Comparison of ENCODE assay signal across 25 mouse cellular contexts in the genomic region with DNA sequence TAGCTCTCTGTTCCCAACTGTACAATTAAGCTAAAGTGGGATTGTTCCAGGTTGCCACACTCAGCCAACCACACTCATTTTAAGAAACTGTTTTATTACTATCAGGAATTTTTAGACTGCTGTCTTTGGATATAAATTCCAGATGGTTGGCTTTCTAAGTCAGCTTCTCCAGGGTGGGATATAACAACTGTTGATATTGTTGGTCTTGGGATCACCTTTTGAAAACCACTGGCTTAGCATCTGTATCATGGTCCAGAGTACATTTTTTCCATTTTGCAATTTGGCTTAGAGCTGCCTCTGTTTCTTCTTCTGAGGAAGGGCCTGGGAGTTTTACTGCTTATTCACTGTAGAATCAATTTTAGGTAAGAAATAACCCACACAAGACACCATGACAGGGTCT.
"Had no signal": no experiment of that assay in that cellular context is flagged by ENCODE, and none has a peak within 500 bp of the region (broad histone marks: within the 10 kb centered on the region; RNA-seq: fewer than 3 reads in every experiment).

No protein-coding gene starts in this region.

- H3K27me3 ChIP-seq: heart, embryonic 13.5 days; heart, embryonic 15.5 days; hindbrain, embryonic 12.5 days; intestine, embryonic 15.5 days; liver, embryonic 13.5 days; liver, embryonic 15.5 days had no signal

- H3K4me3 ChIP-seq: heart, adult 2 months; heart, embryonic 13.5 days; heart, embryonic 15.5 days; hindbrain, embryonic 10.5 days; hindbrain, embryonic 12.5 days; intestine, embryonic 15.5 days; layer of hippocampus, adult 2 months; left cerebral cortex, adult 2 months; liver, embryonic 13.5 days; liver, embryonic 15.5 days had no signal

- H3K36me3 ChIP-seq: heart, embryonic 13.5 days; heart, embryonic 15.5 days; hindbrain, embryonic 10.5 days; hindbrain, embryonic 12.5 days; intestine, embryonic 15.5 days; liver, embryonic 13.5 days; liver, embryonic 15.5 days had no signal

- DNase-seq: gastrocnemius, postnatal 14 days; gastrocnemius, postnatal 36 days; heart, adult 2 months; heart, postnatal 14 days; heart, postnatal 4 days; kidney, adult 18-20 months; kidney, adult 8-10 months; kidney, postnatal 10 days; kidney, postnatal 25 days; kidney, postnatal 4 days; liver; liver, embryonic 13.5 days had no signal

- H3K4me2 ChIP-seq: heart, embryonic 11.5 days; heart, embryonic 13.5 days; heart, embryonic 15.5 days; hindbrain, embryonic 12.5 days; hindbrain, embryonic 14.5 days; intestine, embryonic 15.5 days; liver, embryonic 11.5 days; liver, embryonic 13.5 days; liver, embryonic 15.5 days had no signal

- H3K9ac ChIP-seq: heart, embryonic 13.5 days; heart, embryonic 15.5 days; hindbrain, embryonic 12.5 days; hindbrain, embryonic 14.5 days; intestine, embryonic 15.5 days; liver, embryonic 13.5 days; liver, embryonic 15.5 days had no signal

- H3K27ac ChIP-seq: heart, adult 2 months; heart, embryonic 13.5 days; heart, embryonic 15.5 days; hindbrain, embryonic 10.5 days; hindbrain, embryonic 12.5 days; hindbrain, embryonic 14.5 days; intestine, embryonic 15.5 days; layer of hippocampus, adult 2 months; left cerebral cortex, adult 2 months; liver, embryonic 13.5 days; liver, embryonic 15.5 days had no signal

- H3K4me1 ChIP-seq: hindbrain, embryonic 12.5 days; intestine, embryonic 15.5 days had no signal

- ATAC-seq: hindbrain, embryonic 16.5 days; intestine, embryonic 15.5 days; intestine, postnatal 0 days had no signal

- H3K9me3 ChIP-seq: heart, embryonic 13.5 days; heart, embryonic 15.5 days; hindbrain, embryonic 10.5 days; hindbrain, embryonic 12.5 days; intestine, embryonic 15.5 days; liver, embryonic 13.5 days; liver, embryonic 15.5 days had no signal
